22 mouse cellular contexts compared by ENCODE assay signal in the genomic region with DNA sequence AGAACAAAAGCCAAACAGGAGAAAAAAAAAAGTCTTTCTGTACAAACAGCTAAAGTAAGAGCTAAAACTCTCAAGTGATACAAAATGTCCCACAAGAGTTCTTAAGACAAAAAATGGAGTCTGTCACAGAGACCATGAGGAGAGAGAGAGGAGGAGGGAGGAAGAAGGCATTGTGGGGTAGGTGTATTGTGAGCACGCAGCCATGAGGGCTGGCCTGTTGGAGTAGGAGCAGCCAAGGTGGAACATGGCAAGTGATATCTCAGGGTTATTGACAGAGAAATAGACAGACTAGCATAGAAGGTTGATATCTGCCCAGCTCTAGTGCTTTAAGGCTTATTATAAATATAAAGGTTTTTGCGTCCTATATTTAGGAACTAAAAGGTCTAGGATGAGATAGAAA. TPM values are rescaled to one million over a fixed set of nuclear protein-coding genes. Genes with fewer than 3 reads are reported as not detected.
"Had no signal": no experiment of that assay in that cellular context is flagged by ENCODE, and none has a peak within 500 bp of the region (broad histone marks: within the 10 kb centered on the region; RNA-seq: fewer than 3 reads in every experiment).

No protein-coding gene starts in this region.

- H3K9me3 ChIP-seq: liver, embryonic 15.5 days; lung, embryonic 15.5 days; megakaryocyte, embryonic 14.5 days; midbrain, embryonic 12.5 days; neural tube, embryonic 12.5 days had no signal

- H3K27ac ChIP-seq: liver, embryonic 15.5 days; lung, embryonic 15.5 days; macrophage; midbrain, embryonic 12.5 days; neural tube, embryonic 12.5 days had no signal

- H3K9ac ChIP-seq: liver, embryonic 15.5 days; liver, postnatal 0 days; lung, embryonic 15.5 days; midbrain, embryonic 12.5 days; neural tube, embryonic 12.5 days had no signal

- H3K36me3 ChIP-seq: liver, embryonic 15.5 days; lung, embryonic 15.5 days; midbrain, embryonic 12.5 days; neural tube, embryonic 12.5 days had no signal

- H3K27me3 ChIP-seq: liver, embryonic 15.5 days; lung, embryonic 15.5 days; midbrain, embryonic 12.5 days; neural tube, embryonic 12.5 days had no signal

- H3K4me3 ChIP-seq: liver, embryonic 15.5 days; lung, embryonic 15.5 days; megakaryocyte, embryonic 14.5 days; midbrain, embryonic 12.5 days; neural tube, embryonic 12.5 days had no signal

- H3K4me1 ChIP-seq: liver, embryonic 15.5 days; megakaryocyte, embryonic 14.5 days; midbrain, embryonic 12.5 days; neural tube, embryonic 12.5 days had no signal

- DNase-seq: liver, postnatal 0 days; lung, adult 2 months; lung, postnatal 14 days; lung, postnatal 36 days; midbrain, embryonic 14.5 days; retina, postnatal 1 day; right cerebral cortex, adult 18-20 months; right cerebral cortex, postnatal 25 days; right cerebral cortex, postnatal 4 days; spleen, adult 18-20 months; thymus, adult 18-20 months; thymus, postnatal 14 days; thymus, postnatal 36 days had no signal

RNA-seq across cellular contexts. Expression of a gene that starts 48.5 kb away (rescaled TPM):
- total RNA-seq: megakaryocyte progenitor cell, adult 5-6 weeks; monocyte, adult 5-6 weeks; neutrophil, adult 5-6 weeks had no signal
